Mouse (Mus musculus) kidney, adult 2 months (tissue): ENCODE measurements at regions not wholly inside any gene's neighbourhood (a gene's known extent, or its start where the extent isn't known, plus 50 kb on each side); places are given as distances from the start of the nearest gene placed in this dataset.

Experiments used
- DNase-seq: peaks from one replicate; pipeline ENCODE4 v3.0.0; 2021
- H3K27ac ChIP-seq: fragments of 200-500 bp; 2 replicates; pipeline ENCODE4 v1.5.1; 2012; ENCODE audit warnings: low read depth, low read length, control low read depth, inconsistent platforms; ENCODE audit not compliant: insufficient read depth
- H3K27me3 ChIP-seq: fragments of 200-500 bp; replicated peaks from 2 replicates; pipeline ENCODE4 v1.6.1; 2012; ENCODE audit warnings: mild to moderate bottlenecking, moderate library complexity, low read length, inconsistent platforms; ENCODE audit not compliant: control insufficient read depth, insufficient read depth
- H3K36me3 ChIP-seq: fragments of 200-500 bp; 2 replicates; pipeline ENCODE4 v1.6.1; 2012; ENCODE audit warnings: mild to moderate bottlenecking, moderate library complexity, low read length, inconsistent platforms; ENCODE audit not compliant: control insufficient read depth, insufficient read depth
- H3K4me1 ChIP-seq: fragments of 200-500 bp; 2 replicates; pipeline ENCODE4 v1.6.1; 2011; ENCODE audit warnings: low read length; ENCODE audit not compliant: control insufficient read depth, insufficient read depth
- H3K4me3 ChIP-seq: fragments of 200-500 bp; 2 replicates; pipeline ENCODE4 v1.5.1; 2011; ENCODE audit warnings: mild to moderate bottlenecking, low read depth, low read length, control low read depth; ENCODE audit not compliant: insufficient read depth
- CTCF ChIP-seq: fragments of 200-500 bp; conservative IDR thresholded peaks from 2 replicates; pipeline ENCODE4 v1.5.1; 2011; ENCODE audit warnings: low read depth, mild to moderate bottlenecking, control low read depth, low read length, moderate library complexity, mixed read lengths; ENCODE audit not compliant: insufficient read depth, insufficient read length
- POLR2A ChIP-seq: fragments of 200-500 bp; IDR thresholded peaks from one replicate; pipeline ENCODE4 v1.6.1; 2011; ENCODE audit warnings: low read depth, low read length, control low read depth
- WGBS: fragments of 180-500 bp; shearing (Covaris S2); methylation state at CpG from one replicate; pipeline ENCODE4 v1.1.7; 2018; 5-methylcytosine and 5-hydroxymethylcytosine counted together

GRCm38 (mm10) chr8:92562962-92563361 lies 111.1 kb upstream of the Irx6 start:
- H3K27me3 ChIP-seq = no peaks in the 10 kb centered on the region; the same call in 1 of the 2 replicates

GRCm38 (mm10) chr8:92569650-92570049 lies 104.4 kb upstream of the Irx6 start:
- Histone ChIP-seq H3K4me3 (no peak overlapping the region), H3K27ac (no peak overlapping the region), H3K36me3 (no peaks in the 10 kb centered on the region), H3K4me1 (no peaks in the 10 kb centered on the region), H3K27me3 (no peaks in the 10 kb centered on the region)
- 43% methylated on average over 10 of the region's 10 CpGs for WGBS
- no peak for TF ChIP-seq POLR2A
- no peak for TF ChIP-seq CTCF
- DNase-seq = no peak

More at GRCm38 (mm10) chr8:92562962-92563361, 111.1 kb upstream of the Irx6 start:
- Histone ChIP-seq H3K4me1 (no peaks in the 10 kb centered on the region), H3K36me3 (no peaks in the 10 kb centered on the region), H3K4me3 (no peak overlapping the region), H3K27ac (no peak overlapping the region)
- WGBS = 33% methylated on average over 5 of the region's 5 CpGs
- DNase-seq = no peak
- TF ChIP-seq POLR2A = no peak
- no peak for TF ChIP-seq CTCF

GRCm38 (mm10) chr8:92579446-92579845 lies 94.6 kb upstream of the Irx6 start:
- Histone ChIP-seq H3K27me3 (no peaks in the 10 kb centered on the region), H3K4me1 (no peaks in the 10 kb centered on the region), H3K36me3 (no peaks in the 10 kb centered on the region), H3K27ac (no peak overlapping the region), H3K4me3 (no peak overlapping the region)
- DNase-seq = no peak
- TF ChIP-seq POLR2A = no peak
- no peak for TF ChIP-seq CTCF
- WGBS = 65% methylated on average over 2 of the region's 2 CpGs

DNA sequence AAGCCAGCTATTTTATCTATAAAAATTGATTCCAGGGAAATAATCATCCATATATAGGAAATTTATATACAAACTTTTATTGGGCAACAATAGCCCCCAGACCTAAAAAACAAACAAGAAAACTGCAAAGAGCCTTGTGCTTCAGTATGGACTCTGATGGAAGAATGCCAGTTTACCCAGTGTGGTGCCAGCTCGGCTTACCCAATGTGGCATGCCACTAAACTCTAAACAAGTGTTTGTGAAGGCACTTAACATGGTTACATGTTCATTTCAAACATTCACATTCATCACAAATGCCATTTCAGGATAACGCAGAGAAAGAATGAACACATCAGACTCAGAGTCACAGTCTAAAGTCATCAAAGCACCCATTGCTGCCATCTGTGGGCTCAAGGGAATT lies 93.0 kb upstream of the Irx6 start:
- WGBS = 72% methylated on average over 2 of the region's 2 CpGs

GRCm38 (mm10) chr8:92600766-92601165 lies 73.3 kb upstream of the Irx6 start:
- H3K4me1 ChIP-seq = no peaks in the 10 kb centered on the region
- H3K36me3 ChIP-seq = no peaks in the 10 kb centered on the region
- 86% methylated on average over 3 of the region's 3 CpGs for WGBS

More for the DNA sequence above, 93.0 kb upstream of the Irx6 start:
- TF ChIP-seq POLR2A (no peak), CTCF (no peak)
- Histone ChIP-seq H3K4me1 (no peaks in the 10 kb centered on the region), H3K27me3 (no peaks in the 10 kb centered on the region), H3K36me3 (no peaks in the 10 kb centered on the region), H3K4me3 (no peak overlapping the region), H3K27ac (no peak overlapping the region)
- no peak for DNase-seq

DNA sequence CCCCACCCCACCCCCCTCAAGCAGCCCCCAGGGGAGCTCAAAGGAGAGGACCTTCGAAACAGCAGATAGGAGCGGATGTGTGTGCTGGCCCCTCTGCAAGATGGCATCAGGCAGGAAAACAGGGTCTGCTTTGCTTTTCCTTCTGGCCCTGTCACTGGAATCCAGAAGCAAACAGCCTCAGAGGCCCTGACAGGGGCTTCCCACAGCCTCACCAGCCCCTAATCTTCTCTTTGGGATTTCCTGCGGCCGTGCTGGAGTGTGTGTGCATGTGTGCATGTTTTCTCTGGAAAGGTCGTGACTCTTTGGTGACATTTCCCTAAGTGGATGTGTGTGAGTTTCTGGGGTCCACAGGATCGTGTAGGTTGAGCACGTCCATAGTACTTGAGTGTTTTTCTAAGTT lies 71.1 kb upstream of the Irx6 start:
- no peaks in the 10 kb centered on the region for H3K36me3 ChIP-seq
- no peaks in the 10 kb centered on the region for H3K27me3 ChIP-seq
- H3K27ac ChIP-seq = no peak overlapping the region
- no peak for DNase-seq
- H3K4me3 ChIP-seq = no peak overlapping the region
- H3K4me1 ChIP-seq = no peaks in the 10 kb centered on the region
- 68% methylated on average over 7 of the region's 7 CpGs for WGBS
- no peak for TF ChIP-seq CTCF
- no peak for TF ChIP-seq POLR2A

More at GRCm38 (mm10) chr8:92600766-92601165, 73.3 kb upstream of the Irx6 start:
- no peak overlapping the region for H3K4me3 ChIP-seq
- no peak for DNase-seq
- TF ChIP-seq CTCF (no peak), POLR2A (no peak)
- H3K27ac ChIP-seq = no peak overlapping the region
- H3K27me3 ChIP-seq = no peaks in the 10 kb centered on the region

- H3K4me3 ChIP-seq = no peak overlapping the region
These were observed 68.5 kb upstream of the Irx6 start for GRCm38 (mm10) chr8:92605631-92606030.

More at GRCm38 (mm10) chr8:92605631-92606030, 68.5 kb upstream of the Irx6 start:
- Histone ChIP-seq H3K27ac (no peak overlapping the region), H3K27me3 (no peaks in the 10 kb centered on the region), H3K4me1 (no peaks in the 10 kb centered on the region), H3K36me3 (no peaks in the 10 kb centered on the region)
- TF ChIP-seq POLR2A = no peak
- TF ChIP-seq CTCF = no peak
- 72% methylated on average over 5 of the region's 5 CpGs for WGBS
- DNase-seq = no peak
